Mouse (Mus musculus): ENCODE results near the gene Stac2.
A peak's percentile ranks its signal among the peaks of the same experiment; 100 is the strongest.

The Stac2 gene

DNA sequence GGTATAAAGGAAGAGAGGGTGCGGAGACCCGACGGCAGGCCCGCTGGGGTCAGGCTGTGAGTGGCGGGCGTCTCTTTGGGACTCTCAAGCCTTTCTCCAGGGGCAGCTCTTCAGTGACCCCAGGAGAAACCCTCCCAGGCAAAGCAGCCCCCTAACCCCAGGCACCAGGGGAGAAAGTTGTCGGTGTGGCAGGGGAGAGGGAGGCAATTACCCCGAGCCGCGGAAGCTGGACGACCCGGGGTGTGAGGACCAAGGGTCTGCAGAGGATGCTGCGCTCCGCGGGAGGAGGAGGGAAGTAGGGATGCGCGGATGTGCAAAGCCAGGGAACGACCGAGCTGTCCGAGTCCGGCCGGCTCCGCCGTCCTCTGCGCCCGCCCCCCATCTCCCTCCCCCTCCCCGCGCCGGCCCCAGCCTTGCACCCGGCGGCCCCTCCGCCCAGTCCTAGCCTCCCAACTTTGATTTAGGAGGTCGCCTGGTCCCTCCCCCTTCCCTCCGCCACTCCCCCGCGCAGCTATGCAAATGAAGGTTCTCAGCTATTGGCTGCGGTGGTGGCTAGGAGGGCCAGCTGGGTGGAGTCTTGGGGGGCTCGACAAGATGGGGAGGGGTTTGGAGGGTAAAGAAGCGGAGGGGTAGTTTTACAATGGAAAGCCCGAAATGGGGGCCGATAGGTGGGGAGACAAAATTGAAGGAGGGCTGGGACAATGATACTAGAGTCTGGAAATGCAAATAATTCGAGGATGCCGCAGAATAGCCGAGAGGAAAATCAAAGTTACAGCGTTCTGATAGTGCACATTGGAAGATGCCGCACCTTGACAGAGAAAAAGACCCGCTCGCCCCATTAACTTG lies at the start of gene Stac2:
TSS of gene Stac2 (minus strand) at position 474 of the 846 bp plus-strand sequence.
- peak; percentile 88 for DNase-seq (ENCODE audit: low spot score)

DNA sequence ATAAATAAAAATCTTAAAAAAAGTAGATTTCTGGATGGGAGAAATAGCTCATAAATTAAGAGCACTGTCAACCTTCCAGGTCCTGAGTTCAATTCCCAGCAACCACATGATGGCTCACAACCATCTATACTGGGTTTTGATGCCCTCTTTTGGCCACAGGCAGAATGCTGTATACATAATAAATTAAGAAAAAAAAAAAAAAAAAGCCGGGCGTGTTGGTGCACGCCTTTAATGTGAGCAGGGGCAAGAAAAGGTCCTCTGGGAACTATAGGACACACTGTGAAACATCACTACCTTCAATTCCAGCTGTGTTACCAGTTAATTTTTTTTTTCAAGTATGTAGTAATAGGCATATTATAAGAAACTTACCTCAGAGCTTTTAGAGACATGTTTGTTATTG lies 48.1 kb upstream of the Stac2 start:
- no peak for DNase-seq (ENCODE audit: low spot score)

DNA sequence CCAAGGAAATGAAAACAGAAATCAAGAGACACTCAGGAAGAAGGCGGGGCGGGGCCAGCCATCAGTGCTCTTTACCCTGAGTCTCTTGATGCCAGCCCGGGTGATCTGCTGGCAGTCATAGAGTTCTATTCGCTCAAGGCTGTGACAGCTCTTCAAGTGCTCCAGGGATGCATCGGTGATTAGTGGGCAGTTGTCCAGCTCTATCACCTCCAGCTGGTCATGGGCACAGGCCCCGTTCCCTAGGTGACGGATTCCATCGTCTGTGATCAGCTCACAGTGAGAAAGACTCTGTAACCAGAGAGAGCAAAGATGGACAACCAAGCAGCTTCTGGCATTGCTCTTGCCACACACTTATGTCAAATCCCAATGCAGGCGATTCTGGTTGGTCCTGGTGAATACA lies 37.3 kb upstream of the Stac2 start:
- DNase-seq (ENCODE audit: low spot score), result no peak

DNA sequence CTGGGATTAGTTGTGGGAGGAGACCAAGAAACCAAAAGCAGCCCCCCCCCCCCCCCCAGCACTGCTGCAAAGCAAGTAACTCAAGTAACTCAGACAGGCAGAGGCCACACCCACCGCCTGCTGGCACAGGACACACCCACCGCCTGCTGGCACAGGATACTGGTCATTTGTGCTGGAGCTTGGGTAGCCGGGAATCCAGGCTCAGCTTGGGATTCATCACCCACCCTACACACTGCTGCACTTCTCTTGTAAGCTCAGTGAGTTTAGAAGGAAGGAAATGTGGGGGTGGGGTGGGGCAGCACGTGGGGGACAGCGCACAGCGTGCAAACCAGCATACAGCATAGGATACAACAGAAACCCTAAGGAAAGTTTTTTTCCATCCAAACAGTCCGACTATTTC lies 35.0 kb upstream of the Stac2 start:
- DNase-seq (ENCODE audit: low spot score), result no peak

DNA sequence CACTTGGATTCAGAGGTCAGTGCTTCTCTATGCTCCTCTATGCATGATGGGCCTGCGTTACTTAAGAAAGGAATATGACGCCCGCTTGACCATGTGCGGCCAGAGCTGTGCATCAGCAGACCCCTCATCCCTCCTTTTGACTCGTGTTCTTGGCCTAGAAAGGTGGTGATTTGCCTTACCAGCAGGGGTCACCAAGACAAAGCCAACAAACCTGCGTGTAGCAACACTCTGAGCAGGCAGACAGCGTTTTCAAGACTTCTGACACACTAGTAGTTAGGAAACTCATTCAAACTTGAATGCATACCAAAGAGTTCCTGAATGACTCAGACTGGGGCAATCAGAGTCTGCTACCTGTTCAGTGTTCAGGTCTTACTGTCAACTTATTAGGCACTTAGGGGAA lies 33.3 kb upstream of the Stac2 start:
- no peak for DNase-seq (ENCODE audit: low spot score)

DNA sequence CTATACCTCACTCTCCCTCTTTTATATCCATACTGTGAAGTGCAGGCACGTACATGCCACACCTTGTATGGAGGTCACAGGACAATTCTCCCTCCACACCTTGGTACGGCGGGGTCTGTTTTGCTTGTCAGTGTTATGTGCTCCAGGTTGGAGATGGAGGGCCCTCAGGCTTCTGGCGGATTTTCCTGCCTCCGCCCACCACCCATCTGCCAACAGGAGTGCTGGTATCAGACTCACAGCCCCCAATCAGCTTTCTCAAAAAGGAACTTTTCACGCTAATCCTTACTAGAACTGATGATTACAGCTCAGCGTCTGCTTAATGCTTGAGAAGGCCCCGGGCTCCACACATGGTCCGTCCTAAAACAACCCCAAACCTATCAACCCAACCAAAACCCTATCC lies 32.9 kb upstream of the Stac2 start:
- no peak for DNase-seq (ENCODE audit: low spot score)

DNA sequence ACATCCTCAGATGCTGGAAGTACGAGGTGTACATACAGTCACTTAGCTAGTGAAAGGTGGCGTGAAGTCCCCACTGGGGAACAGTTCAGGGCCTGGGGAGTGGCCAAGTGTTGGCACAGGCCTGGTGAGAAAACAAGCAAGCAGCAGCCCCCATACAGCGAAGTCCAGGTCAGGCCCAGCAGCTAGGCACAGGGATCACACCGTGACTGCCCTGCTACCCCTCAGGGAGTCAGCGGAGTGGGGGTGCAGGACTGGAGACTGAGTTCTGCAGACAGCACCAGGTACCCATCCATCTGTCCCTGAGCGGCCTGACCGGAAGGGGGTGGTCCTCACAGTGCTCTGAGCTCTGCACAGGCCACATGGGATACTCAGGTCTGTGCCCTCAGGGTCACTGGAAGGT lies 29.5 kb upstream of the Stac2 start:
- DNase-seq (ENCODE audit: low spot score), result no peak

DNA sequence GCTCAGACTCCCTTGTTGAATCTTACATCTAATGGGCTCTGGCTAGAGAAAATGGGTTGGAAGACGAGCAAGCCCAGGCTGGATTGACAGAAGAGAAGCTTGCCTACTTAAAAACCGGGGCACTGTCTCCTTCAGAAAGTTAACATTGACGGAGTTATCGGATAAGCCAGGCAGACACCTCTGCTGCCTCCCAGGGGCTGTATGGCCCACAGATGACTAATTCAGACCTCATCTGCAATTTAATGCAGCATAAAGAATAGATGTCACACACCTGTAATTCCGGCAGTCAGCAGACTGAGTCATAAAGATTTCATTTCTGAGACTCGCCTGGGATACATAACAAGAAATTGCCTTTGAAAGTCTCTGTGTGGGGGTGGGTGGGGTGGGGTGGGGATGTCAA lies 27.2 kb upstream of the Stac2 start:
- no peak for DNase-seq (ENCODE audit: low spot score)

DNA sequence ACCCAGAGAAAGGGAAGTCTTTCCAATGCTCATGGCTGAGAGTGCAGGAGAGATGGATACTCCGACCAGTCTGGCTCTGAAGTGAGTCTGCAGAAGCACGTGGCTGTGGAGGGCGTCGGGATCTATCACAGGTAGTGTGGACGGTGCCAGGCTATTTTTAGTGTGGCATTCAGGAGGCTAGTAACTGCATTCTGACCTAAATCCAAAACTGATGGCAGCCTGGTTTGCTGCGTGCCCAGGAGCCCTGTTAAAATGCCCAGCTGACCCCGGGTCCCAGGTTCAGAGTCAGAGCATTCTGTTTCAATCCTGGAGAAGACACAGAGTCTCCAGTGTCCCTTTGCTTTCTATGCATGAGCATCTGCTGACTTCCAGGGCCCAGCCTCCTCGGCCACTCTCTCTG lies 23.8 kb upstream of the Stac2 start:
- no peak for DNase-seq (ENCODE audit: low spot score)

DNA sequence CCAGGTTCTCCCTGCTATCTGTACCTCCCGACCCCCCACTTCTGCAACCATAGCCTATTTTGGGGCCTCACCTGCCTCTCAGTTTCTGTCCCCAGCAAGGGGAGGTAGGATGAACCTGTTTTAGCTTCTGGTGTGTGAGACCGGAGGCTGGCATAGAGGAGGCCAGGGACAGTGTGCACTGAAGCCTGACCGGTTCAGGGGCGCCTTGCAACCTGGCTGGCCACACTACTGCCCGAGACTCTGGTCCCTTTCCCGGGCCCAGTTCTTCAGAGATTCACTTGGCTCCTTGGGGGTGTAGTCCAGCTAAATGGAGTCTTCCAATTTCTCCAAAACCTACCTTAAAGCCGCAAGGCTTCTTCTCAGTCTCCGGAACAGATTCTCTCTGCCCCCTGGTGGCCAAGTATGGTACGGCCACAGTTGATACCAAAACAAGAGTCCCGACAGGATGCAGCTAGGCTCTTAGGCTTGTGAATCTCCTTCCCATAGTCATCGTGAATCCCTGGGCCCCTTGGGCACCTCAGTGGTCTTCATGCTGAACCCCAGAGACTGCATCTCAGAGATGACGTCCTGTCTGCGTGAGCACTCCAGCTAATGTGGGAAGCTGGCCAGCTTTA lies 22.0 kb upstream of the Stac2 start:
- DNase-seq (ENCODE audit: low spot score), result peak; percentile 78

DNA sequence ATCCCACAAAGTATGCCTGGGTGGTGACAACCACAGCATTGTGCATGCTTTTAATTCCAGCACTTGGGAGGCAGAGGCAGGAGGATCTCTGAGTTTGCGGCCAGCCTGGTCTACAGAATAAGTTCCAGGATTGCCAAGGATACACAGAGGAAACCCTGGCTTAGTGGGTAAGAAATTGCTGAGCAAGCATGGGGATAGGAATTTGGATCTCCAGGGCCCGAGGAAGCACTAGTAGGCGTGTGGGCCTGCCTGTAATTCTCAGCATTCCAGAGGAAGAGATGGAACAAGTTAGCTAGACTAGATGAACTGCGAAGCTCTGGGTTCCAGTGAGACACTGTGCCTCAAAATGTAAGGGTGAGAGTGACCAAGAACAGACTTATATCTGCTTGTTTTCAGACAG lies 20.2 kb upstream of the Stac2 start:
- no peak for DNase-seq (ENCODE audit: low spot score)

DNA sequence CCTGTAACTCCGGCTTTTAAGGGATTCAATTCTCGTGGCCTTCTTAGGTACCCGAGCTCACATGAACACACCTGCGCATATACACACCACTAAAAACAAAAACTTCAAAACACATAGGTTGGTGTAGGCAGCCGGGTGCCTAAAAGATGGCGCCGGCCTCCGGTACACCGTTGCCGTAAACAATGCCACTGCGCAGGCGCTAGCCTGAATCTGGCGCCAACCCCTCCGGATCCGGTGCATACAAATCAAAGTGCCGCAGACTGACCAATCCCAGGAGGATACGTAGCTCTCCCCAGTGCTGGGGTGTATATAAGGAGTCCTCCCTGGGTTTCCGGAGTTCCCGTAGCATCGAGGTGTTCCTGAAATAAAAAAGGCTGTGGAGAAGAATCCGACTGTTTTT lies 14.0 kb upstream of the Stac2 start:
- DNase-seq (ENCODE audit: low spot score), result peak; percentile 88

DNA sequence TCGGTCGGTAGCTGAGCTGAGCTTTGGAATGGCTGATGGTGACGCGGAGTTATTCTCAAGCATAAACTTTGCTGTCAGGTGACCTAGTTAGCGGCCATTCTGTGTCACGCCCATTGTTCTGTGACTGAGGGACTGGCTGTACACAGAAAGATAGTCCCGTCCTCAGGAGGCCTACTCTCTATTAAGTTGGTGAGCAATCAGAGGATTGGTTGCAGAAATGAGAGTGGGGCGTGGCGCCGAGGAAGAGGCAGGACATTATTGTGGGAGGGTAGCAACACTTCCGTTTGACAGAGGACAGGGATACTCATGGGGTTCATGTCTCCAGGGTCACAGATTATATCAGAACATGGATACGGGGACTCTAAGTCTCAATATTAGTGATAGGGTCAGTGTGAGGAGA lies 12.9 kb upstream of the Stac2 start:
- peak; percentile 65 for DNase-seq (ENCODE audit: low spot score)

DNA sequence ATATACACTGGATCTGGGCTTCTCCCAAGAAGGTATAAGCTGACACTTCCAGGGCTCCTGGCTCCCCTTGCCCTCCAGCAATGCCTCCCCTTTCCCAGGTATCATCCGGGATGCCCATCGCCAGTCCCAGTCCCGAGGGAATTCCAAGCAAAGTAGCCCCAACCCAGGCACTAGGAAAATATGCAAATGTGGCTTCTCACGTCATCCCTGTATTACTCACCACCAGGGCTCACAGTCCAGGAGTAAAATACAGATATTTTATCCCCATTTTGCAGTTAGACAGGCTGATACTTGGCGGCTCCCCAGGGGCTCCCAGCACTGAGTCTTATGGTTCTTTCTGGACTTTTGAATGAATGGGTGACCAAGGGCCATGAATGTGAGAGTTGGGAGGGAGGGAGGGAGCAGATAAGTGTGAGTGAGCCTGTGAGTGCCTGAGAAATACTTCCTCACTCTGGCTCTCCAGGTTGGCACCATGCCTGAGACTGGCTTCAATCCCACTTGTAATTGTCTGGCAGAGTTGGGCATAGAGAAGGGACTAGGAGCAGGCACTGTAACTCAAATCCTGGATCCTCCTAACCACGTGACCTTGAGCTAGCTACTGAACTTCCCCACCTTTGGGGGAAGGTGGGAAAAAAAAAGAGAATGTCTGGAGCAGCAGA lies 8.8 kb upstream of the Stac2 start:
- no peak for DNase-seq (ENCODE audit: low spot score)

DNA sequence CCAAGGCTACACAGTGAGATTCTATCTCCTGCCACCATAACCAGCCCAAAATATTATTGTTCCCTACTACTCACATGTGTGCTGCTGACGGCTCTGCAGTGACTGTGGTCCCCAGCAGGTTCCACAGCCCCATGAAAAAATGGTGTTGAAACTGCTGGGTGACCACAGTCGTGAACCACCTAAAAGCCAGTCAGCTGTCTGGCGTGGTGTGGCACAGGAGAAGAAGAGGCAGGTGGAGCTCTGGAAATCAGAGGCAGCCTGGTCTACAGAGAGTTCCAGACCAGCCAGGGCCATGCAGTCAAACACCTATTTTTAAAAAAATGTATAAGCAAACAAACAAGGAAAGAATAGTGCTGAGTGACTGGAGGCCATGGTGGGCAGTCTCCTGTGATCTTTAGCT lies 8.2 kb upstream of the Stac2 start:
- no peak for DNase-seq (ENCODE audit: low spot score)

DNA sequence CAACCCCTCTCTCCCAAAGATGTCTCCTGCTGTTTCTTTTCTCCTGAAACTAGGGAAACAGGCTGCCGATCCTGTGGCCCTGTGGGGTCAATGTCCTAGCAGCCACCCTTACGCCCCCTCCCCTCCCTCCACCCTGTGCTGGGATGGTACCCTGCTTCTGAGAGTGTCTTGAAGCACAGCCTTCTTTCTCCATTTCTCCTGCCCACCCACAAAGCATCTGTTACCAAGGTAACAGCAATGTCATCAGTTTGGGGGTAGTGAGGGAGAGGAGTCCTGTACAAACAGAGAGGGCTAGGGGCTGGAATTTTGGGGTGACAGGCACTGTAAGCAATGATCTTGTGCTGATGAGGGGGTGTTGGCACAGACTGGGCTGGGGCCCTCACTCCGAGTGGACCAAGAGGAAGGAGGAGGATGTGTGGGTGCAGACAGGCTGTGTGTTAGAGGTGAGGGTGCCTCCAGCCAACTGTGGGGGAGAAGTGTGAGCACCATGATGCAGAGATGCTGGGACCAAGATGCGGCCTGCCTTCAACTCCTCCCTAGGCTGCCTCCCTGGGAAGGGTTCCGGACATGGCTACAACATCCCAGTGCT lies 6.9 kb upstream of the Stac2 start:
- no peak for DNase-seq (ENCODE audit: low spot score)

DNA sequence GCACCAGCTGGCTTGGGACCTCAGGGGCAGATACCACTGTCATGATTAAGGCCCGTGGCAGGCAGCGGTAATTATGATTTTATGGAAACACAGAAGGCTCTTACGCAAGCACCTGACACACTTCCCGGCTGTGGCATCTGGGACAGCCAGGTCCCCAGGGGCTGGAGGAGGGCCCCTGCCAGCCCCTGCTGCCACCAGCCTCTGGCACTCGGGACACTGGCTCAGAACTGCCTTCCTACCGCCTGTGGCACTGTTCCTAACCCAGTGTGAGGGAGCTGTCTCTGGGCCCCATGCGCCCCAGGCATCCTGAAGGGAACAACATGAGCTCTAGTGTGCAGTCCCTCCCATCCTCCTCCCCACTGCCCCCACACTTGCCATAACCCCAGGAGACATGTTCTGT lies 6.4 kb upstream of the Stac2 start:
- DNase-seq (ENCODE audit: low spot score), result no peak

DNA sequence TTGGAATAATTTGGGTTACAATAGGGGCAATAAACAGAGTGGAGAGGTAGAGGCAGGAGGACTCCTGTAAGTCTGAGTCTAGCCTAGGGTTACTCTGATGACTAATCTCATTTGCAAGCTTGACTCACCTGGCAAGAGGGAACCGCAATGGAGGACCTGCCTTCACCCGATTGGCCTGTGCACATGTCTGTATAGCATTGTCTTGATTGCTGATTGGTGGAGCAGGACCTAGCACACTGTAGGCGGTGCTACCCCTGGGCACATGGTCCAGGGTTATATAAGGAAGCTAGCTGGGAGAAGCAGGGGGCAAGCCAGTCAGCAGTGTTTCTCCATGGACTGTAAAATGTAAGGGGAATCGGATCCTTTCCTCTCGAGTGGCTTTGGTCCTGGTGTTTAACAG lies 4.7 kb upstream of the Stac2 start:
- no peak for DNase-seq (ENCODE audit: low spot score)

DNA sequence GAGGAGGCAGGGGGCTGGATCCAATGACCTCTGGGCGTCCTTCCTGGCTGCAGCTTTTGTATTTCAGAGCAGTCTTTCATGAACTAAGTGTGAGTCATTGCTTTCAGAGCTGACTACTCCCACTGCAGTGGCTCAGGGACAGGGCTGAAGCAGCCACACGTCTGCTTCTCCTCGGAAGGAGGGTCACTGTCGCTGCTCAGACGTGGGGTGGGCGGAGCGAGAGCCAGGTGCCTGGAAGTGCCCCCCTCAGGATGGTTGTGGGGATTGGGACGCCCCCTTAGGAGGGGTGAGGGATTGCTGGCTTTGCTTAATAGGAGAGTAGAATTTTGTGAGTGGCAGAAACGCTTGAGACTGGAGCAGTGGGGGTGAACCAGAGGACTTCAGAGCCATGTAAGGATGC lies 4.2 kb upstream of the Stac2 start:
- no peak for DNase-seq (ENCODE audit: low spot score)

DNA sequence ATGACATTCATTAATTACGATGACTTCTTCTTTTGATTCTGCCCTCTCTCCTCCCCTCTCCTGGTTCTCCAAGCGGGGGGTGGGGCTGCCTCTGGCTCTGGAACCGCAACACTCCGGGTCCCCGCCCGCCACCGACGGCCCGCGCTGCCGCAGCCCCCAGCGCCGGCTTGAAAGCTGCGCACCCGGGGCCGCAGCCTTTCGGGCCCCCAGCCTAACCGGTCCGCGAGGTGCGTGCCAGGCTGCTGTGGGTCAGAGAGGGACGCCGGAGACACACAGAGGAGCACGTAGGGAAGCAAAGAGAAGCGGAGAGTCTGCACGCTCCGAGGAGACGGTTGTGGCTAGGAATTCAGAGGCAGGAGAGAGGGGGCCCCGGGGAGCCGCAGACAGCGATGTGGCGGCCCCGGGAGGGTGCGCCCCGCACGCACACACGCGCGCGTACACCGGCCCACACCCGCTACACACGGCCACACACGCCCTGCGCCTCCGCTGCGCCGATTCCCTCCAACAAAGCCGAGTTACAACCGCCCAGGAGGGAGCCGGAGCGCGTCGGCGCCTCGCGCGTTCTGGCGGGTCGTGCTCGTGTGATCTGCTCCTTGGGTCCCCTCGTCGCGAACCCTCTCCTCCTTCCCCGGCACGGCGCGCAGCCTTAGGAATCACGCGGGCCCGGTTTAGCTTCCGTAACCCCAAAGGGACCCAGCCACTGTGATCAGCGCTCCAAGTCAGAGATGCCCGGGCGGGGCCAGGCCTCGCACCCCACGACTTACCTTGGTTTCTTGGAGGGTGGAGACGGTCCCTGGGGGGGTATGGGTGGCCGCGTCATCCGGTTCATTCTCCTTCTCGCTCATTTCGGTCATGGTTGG lies 903 bp downstream of the Stac2 start:
- DNase-seq (ENCODE audit: low spot score), result no peak

DNA sequence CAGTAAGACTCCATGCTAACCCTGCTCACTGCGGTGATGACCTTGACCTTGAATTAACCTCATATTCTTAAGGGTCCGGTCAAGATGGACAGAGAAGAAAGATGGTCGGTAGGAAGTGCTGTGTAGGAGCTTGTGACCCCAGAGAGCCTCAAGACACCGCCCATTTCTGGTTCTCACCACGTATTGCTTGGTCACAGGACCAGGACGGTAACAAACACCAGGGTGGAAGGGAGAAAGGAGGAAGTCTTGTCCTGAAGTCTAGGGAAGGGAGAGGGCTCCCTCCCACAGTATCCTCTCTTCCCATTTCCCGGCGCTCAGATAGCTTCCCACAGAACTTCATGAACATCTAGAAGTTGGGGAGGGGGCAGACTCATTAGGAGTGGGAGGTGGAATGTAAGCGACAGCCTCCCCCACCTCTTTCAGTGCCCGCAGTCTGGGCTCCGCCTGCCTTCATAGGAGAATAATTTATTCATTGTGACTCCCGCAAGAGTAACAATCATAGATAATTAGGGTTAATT lies 1.6 kb downstream of the Stac2 start:
- DNase-seq (ENCODE audit: low spot score), result no peak

DNA sequence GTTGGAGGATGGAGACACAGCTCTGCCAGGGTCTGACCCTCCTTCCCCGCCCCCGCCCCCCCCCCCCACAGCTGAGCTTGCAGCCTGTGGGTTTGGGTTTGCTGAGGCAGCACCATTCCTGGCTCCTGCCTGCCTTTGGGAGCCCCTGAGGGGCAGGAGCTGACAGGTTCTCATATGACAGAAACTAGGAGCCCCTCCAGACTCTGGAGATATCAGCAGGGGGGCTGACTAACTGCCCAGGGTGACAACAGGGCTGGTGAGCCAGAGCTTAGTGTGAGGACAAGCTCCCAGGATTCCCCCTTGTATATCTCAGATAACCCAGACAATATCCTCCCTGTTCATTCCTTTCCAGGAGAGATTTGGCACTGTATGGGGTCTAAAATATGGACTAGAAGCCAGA lies 2.3 kb downstream of the Stac2 start:
- DNase-seq (ENCODE audit: low spot score), result no peak

Measured in yolk sac, embryonic 10.5 days (tissue).